Mouse (Mus musculus): Measurements from ENCODE around the gene Gabbr2. TPM values are rescaled to one million over a fixed set of nuclear protein-coding genes. Genes with fewer than 3 reads are reported as not detected.

Gabbr2 gene
- polyA plus RNA-seq, 1 experiment = 102 TPM

DNA sequence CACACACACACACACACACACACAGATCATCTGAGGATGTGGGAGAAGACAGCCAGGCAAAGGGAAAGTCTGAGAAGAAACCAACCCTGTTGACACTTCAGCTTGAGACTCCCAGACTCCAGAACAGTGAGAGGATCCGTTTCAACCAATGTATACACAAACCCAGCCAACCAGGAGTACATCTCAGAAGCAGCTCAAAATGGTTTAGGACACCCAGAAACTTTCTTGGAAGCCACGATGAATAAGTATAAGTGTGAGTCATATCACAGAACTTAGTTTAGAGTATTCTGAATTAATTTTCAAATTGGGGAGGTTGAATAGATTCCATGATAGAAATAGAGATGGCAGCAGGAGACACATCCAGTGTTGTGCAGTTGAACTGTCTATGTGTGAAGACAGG, 335.7 kb downstream of the Gabbr2 start:
- no peak for DNase-seq
- WGBS = 81% methylated on average over 2 of the region's 2 CpGs
- H3K27me3 ChIP-seq (ENCODE audit: control insufficient read depth, insufficient read depth, low read length) = no peaks in the 10 kb centered on the region
- H3K4me3 ChIP-seq (replicated peaks; ENCODE audit: insufficient read depth, low read depth, low read length) = no peak overlapping the region
- TF ChIP-seq CTCF (IDR thresholded peaks at IDR 0.05; ENCODE audit: borderline replicate concordance, insufficient read depth, low read depth, low read length) = no peak
- TF ChIP-seq POLR2A (IDR thresholded peaks at IDR 0.05; ENCODE audit: borderline replicate concordance, insufficient read depth, low read length) = no peak
- H3K27ac ChIP-seq (ENCODE audit: insufficient read depth, low read length) = no peak overlapping the region
- H3K4me1 ChIP-seq (ENCODE audit: control insufficient read depth, insufficient read depth, low read length) = no peaks in the 10 kb centered on the region

DNA sequence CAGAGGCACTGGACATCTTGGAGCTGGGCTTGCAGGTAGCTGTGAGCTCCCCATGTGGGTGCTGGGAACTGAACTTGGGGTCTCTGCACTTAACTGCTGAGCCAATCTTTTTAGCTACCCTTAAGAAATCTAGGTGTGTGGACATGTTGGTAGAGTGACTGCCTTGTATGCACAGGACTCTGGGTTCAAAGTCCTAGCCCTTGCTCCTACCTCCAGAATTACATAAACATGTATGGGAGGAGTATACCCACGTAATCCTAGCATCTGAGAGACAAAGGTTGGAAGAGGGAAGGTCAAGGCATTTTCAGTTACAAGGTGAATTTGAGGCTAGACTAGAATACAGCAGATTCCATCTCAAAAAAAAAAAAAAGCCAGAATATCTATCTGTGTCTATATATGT, 336.4 kb downstream of the Gabbr2 start:
- TF ChIP-seq POLR2A (IDR thresholded peaks at IDR 0.05; ENCODE audit: borderline replicate concordance, insufficient read depth, low read length) (no peak), CTCF (IDR thresholded peaks at IDR 0.05; ENCODE audit: borderline replicate concordance, insufficient read depth, low read depth, low read length) (no peak)
- 96% methylated on average over 1 of the region's 1 CpGs for WGBS
- no peak for DNase-seq
- no peaks in the 10 kb centered on the region for H3K4me1 ChIP-seq (ENCODE audit: control insufficient read depth, insufficient read depth, low read length)
- H3K4me3 ChIP-seq (replicated peaks; ENCODE audit: insufficient read depth, low read depth, low read length) = no peak overlapping the region
- H3K27ac ChIP-seq (ENCODE audit: insufficient read depth, low read length) = no peak overlapping the region
- H3K27me3 ChIP-seq (ENCODE audit: control insufficient read depth, insufficient read depth, low read length) = no peaks in the 10 kb centered on the region

DNA sequence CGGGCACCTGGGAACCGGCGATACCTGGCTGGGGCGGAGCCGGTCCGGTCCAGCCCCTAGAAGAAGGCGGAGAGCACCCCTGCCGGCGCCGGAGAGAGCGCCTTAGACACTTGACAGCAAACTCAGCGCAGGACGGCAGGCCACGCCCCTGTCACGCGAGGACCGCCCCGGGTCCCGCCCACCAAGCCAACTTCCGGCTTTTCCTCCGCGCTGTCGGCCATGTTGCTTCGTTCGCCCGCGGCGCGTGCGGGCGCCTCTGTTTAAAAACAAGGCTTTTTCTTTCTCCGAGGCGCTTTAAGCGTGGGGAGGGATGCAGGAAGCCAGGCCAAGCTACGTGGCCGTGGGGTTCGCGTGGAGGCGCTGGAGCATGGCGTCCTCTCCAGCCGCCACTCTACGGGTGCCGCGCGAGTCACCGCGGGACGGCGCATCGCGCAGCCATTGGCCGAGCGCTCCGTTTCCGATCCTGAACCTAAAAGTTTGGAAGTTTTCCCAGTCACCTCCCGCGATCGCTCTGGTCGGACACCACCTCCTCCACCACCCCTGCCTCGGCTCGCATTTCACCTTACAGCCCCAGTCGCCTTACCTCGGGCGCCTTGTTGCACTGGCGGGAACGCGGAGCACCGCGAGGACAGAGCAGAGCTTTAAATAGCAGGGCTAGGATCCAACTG, 341.5 kb downstream of the Gabbr2 start, which contains the start of gene Tbc1d2:
Gene Tbc1d2, minus strand, starts transcription at position 124 of the 668 bp plus-strand sequence.
- peak; percentile 94 to 97 for DNase-seq
- under 1% methylated on average over 69 of the region's 69 CpGs for WGBS
- TF ChIP-seq POLR2A (IDR thresholded peaks at IDR 0.05; ENCODE audit: borderline replicate concordance, insufficient read depth, low read length) (peak; percentile 66; the same call in 1 of the 2 replicates), CTCF (IDR thresholded peaks at IDR 0.05; ENCODE audit: borderline replicate concordance, insufficient read depth, low read depth, low read length) (0 out of 2 replicates have a peak, but pooled peaks have one; percentile 36)

DNA sequence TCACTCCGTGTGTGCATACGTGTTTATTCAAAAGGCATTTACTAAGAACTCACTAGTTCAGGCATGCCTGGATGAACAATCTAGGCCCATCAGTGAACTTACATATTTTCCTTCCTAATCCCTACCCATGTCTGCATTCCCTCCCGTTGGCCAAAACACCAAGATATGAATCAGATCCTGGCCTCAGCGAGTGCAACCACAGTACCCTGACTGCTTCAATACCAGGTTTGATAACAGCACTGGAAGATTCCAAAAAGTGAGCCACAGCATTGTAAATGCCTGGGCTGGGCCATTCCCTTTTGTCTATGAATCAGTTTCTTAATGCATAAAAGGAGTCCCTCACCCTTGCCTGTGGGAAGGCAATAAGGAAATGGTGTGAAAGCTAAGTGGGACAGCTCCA, 342.5 kb downstream of the Gabbr2 start:
- TF ChIP-seq POLR2A (IDR thresholded peaks at IDR 0.05; ENCODE audit: borderline replicate concordance, insufficient read depth, low read length) (no peak), CTCF (IDR thresholded peaks at IDR 0.05; ENCODE audit: borderline replicate concordance, insufficient read depth, low read depth, low read length) (no peak)
- H3K27ac ChIP-seq (ENCODE audit: insufficient read depth, low read length) = no peak overlapping the region
- no peaks in the 10 kb centered on the region for H3K27me3 ChIP-seq (ENCODE audit: control insufficient read depth, insufficient read depth, low read length)
- peak overlapping the region; percentile 89 for H3K4me3 ChIP-seq (replicated peaks; ENCODE audit: insufficient read depth, low read depth, low read length)
- H3K4me1 ChIP-seq (ENCODE audit: control insufficient read depth, insufficient read depth, low read length) = no peaks in the 10 kb centered on the region; the same call in 1 of the 2 replicates
- no peak for DNase-seq
- WGBS = 74% methylated on average over 4 of the region's 4 CpGs

More for the DNA sequence above, 341.5 kb downstream of the Gabbr2 start, which contains the start of gene Tbc1d2:
- H3K27me3 ChIP-seq (ENCODE audit: control insufficient read depth, insufficient read depth, low read length) = no peaks in the 10 kb centered on the region
- H3K4me1 ChIP-seq (ENCODE audit: control insufficient read depth, insufficient read depth, low read length) = no peaks in the 10 kb centered on the region; the same call in 1 of the 2 replicates
- peak within 1 kb of the TSS; percentile 30; the same call in 1 of the 2 replicates for H3K27ac ChIP-seq (ENCODE audit: insufficient read depth, low read length)
- peak within 1 kb of the TSS; percentile 89 for H3K4me3 ChIP-seq (replicated peaks; ENCODE audit: insufficient read depth, low read depth, low read length)

DNA sequence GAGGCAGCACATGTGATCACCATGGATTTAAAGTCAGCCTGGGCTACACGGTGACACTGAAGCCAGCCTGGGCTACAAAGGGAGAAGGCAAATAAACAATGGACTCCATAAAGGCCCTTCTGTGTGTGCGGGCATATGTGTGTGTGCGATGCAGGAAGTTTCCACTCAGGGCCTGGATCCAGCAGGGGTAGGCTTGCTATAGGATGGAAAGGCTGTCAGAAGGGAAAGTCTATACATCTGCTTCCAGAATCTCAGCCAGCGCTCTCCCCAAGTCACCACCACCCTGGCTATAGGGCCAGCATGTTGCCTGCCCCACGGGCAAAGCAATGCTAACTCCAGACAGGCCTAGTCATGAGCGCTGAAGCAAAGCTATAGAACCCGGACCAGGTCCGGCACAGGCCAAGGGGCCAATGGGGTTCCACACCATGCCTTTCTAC, 348.0 kb downstream of the Gabbr2 start:
- H3K4me3 ChIP-seq (replicated peaks; ENCODE audit: insufficient read depth, low read depth, low read length) = no peak overlapping the region
- TF ChIP-seq POLR2A (IDR thresholded peaks at IDR 0.05; ENCODE audit: borderline replicate concordance, insufficient read depth, low read length) (no peak), CTCF (IDR thresholded peaks at IDR 0.05; ENCODE audit: borderline replicate concordance, insufficient read depth, low read depth, low read length) (no peak)
- DNase-seq = no peak
- no peak overlapping the region for H3K27ac ChIP-seq (ENCODE audit: insufficient read depth, low read length)
- H3K27me3 ChIP-seq (ENCODE audit: control insufficient read depth, insufficient read depth, low read length) = no peaks in the 10 kb centered on the region
- WGBS = 92% methylated on average over 8 of the region's 8 CpGs
- H3K4me1 ChIP-seq (ENCODE audit: control insufficient read depth, insufficient read depth, low read length) = no peaks in the 10 kb centered on the region

DNA sequence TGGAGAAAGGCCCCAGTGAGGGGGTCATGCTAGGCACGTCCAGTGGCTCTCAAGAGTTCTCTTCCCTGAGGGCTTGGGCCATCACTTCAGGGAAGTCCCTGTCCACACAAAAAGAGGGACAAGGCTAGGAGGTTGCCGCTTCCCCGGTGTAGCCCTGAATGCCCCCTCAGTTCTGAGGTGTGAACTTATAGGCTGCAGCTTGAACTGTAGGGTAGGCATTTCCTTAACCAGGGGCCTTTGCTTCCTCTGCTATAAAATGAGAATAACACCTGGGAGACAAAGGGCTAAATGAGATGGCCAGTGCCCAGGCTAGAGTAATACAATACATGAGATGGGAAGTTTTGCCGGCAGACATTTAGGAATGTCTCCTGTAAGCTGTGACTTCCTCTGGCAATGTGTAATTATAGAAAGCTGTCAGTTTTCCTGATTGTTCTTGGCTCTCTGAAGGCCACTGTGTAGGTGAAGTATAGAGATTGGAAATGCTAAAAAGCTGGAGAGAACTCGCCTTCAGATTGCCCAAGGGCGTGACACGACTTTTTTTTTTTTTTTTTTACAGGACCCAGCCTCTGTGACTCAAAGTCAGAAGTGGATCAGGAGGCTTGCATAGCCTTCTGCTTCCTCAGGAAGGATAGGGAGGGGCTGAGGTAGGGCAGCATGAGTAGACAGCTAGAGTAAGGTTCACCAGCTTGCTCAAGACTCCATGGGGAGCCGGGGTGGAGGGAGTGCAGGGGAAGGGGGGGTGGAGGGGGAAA, 348.6 kb downstream of the Gabbr2 start:
- TF ChIP-seq CTCF (IDR thresholded peaks at IDR 0.05; ENCODE audit: borderline replicate concordance, insufficient read depth, low read depth, low read length) (no peak), POLR2A (IDR thresholded peaks at IDR 0.05; ENCODE audit: borderline replicate concordance, insufficient read depth, low read length) (no peak)
- Histone ChIP-seq H3K27me3 (ENCODE audit: control insufficient read depth, insufficient read depth, low read length) (no peaks in the 10 kb centered on the region), H3K4me1 (ENCODE audit: control insufficient read depth, insufficient read depth, low read length) (no peaks in the 10 kb centered on the region), H3K27ac (ENCODE audit: insufficient read depth, low read length) (no peak overlapping the region), H3K4me3 (replicated peaks; ENCODE audit: insufficient read depth, low read depth, low read length) (no peak overlapping the region)
- WGBS = 82% methylated on average over 8 of the region's 8 CpGs
- DNase-seq = no peak

DNA sequence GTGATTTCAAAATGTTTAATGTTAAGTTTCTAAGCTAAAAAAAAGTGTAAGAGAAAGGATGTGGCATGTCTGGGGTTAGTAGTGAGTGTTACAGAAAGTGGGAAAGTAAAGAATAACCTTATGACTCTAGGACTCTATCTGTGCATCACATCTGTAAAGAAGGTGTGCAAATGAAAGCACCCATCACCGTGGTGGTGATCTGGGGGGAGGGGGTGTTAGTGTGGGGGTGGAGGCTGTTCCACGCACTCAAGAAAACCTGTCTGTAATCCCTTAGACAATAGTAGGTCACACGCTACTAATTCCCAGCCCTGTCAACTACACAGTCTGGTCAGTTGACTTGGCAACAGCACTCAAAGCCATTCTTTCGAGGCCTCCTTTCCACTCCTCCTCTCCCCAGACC, 350.4 kb downstream of the Gabbr2 start:
- H3K27ac ChIP-seq (ENCODE audit: insufficient read depth, low read length) = no peak overlapping the region
- no peaks in the 10 kb centered on the region for H3K4me1 ChIP-seq (ENCODE audit: control insufficient read depth, insufficient read depth, low read length)
- TF ChIP-seq CTCF (IDR thresholded peaks at IDR 0.05; ENCODE audit: borderline replicate concordance, insufficient read depth, low read depth, low read length) = no peak
- TF ChIP-seq POLR2A (IDR thresholded peaks at IDR 0.05; ENCODE audit: borderline replicate concordance, insufficient read depth, low read length) = no peak
- no peaks in the 10 kb centered on the region for H3K27me3 ChIP-seq (ENCODE audit: control insufficient read depth, insufficient read depth, low read length)
- no peak for DNase-seq
- no peak overlapping the region for H3K4me3 ChIP-seq (replicated peaks; ENCODE audit: insufficient read depth, low read depth, low read length)
- 54% methylated on average over 4 of the region's 4 CpGs for WGBS

Data from cerebellum, adult 2 months (tissue).